Mouse (Mus musculus): ENCODE data around the gene Fam83g. TPM values are rescaled to one million over a fixed set of nuclear protein-coding genes. Genes with fewer than 3 reads are reported as not detected.

Fam83g gene
- 0.93 TPM for polyA plus RNA-seq (2014; fragmentation: Illumina TruSeq; extraction: RNeasy Lipid Tissue Mini Kit (QIAGEN cat#74804); ENCODE audit: low replicate concordance)

DNA sequence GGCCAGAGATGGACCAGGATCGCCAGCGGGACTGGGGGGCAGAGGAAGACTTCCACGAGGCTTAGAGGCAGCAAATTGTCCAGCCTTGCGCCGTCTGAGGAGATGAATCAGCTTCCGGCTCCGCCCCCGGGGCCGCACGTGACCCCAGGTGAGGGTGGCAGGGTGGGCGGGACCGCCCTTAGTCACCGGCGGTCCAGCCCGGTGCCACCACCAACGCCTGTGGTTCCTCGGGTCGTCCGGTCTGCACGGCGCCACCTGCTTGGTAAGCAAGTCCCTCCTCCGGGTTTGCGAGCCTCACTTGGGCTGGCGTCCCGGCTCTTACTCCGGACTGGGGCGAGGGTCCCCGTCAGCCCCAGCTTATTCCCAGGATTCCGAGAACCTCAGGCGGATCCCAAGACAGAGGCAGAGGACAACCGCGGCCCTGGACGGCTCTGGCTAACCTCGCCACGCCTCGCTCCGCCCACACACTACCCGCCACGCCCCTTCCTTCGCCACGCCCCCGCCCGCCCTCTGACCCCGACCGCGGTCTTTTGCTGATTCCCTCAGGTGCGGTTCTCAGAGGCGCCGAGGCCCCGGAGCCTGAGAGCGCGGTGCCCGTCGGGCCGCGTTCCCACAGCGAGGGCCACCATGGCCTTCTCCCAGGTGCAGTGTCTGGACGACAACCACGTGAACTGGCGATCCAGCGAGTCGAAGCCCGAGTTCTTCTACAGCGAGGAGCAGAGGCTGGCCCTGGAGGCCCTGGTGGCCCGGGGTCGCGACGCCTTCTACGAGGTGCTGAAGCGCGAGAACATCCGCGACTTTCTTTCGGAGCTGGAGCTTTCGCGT, at the start of gene Fam83g:
Fam83g (plus strand) TSS at position 185 of the 825 bp plus-strand sequence.

DNA sequence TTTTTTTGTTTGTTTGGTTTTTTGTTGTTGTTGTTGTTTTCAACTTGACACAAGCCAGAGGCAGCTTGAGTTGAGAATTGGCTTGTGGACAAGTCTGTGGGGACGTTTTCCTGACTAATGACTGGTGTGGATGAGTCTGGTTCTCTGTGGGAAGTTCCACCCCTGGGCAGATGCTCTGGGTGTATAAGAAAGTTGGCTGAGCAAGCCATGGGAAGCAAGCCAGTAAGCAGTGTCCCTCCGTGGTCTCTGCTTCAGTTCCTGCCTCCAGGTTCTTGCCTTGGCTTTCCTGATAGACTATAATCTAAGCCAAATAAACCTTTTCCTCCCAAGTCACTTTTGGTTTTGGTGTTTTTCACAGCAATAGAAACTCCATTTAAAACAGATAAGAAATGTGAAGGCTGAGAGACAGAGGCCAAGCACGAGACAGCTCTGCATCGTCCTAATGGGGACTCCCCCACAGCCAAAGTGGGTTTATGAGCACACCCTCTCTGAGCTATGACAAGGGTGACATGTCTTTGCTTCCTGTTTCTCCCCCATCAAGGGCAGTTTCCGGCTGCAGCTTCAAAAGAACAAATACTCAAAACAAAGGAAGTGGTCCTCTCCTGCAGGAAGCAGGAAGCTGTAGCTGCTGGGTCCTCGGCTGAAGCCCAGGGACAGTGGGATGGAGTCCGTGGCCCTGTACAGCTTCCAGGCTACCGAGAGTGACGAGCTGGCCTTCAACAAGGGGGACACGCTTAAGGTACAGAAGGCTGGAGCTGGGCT, 31.0 kb upstream of the Fam83g start, which contains the start of gene Grap:
Grap (plus strand) TSS at position 580 of the 762 bp plus-strand sequence.

DNA sequence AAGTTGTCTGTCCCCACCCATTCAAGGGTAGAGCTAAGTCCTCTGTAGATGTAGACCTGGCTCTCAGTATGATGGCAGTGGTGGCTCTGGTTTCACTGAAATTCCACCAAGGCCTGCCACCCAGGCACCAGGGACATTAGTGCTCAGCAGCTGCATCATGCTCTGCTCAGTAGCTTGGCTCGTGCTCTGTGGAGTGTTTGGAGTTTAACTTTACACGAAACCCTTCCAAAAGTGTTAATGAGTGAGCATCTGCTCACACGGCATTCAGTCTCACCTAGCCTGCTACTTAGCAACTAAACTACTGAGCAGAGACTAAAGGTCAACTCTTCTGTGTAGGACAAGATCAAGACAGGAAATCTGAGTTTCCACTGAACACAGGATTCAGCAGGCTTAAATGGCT, 36.7 kb downstream of the Fam83g start, which contains the start of gene Slc5a10:
Slc5a10 (minus strand) TSS at position 191 of the 400 bp plus-strand sequence.

Other genes starting within 250 kb of the Fam83g start
- not detected for gene Rnf112, start 230.0 kb upstream of the Fam83g start, polyA plus RNA-seq (2014; fragmentation: Illumina TruSeq; extraction: RNeasy Lipid Tissue Mini Kit (QIAGEN cat#74804); ENCODE audit: low replicate concordance)
- not detected for gene Mfap4, start 198.7 kb upstream of the Fam83g start, polyA plus RNA-seq (2014; fragmentation: Illumina TruSeq; extraction: RNeasy Lipid Tissue Mini Kit (QIAGEN cat#74804); ENCODE audit: low replicate concordance)
- 0.26 TPM for gene Mapk7, start 189.7 kb upstream of the Fam83g start, polyA plus RNA-seq (2014; fragmentation: Illumina TruSeq; extraction: RNeasy Lipid Tissue Mini Kit (QIAGEN cat#74804); ENCODE audit: low replicate concordance)
- gene B9d1, start 178.9 kb upstream of the Fam83g start, polyA plus RNA-seq (2014; fragmentation: Illumina TruSeq; extraction: RNeasy Lipid Tissue Mini Kit (QIAGEN cat#74804); ENCODE audit: low replicate concordance), result not detected
- gene Epn2, start 104.4 kb upstream of the Fam83g start, polyA plus RNA-seq (2014; fragmentation: Illumina TruSeq; extraction: RNeasy Lipid Tissue Mini Kit (QIAGEN cat#74804); ENCODE audit: low replicate concordance), result 5.1 TPM
- gene Grap, start 30.8 kb upstream of the Fam83g start, polyA plus RNA-seq (2014; fragmentation: Illumina TruSeq; extraction: RNeasy Lipid Tissue Mini Kit (QIAGEN cat#74804); ENCODE audit: low replicate concordance), result not detected
- gene Slc5a10, start 36.7 kb downstream of the Fam83g start, polyA plus RNA-seq (2014; fragmentation: Illumina TruSeq; extraction: RNeasy Lipid Tissue Mini Kit (QIAGEN cat#74804); ENCODE audit: low replicate concordance), result not detected
- 25.5 TPM for gene Prpsap2, start 78.0 kb downstream of the Fam83g start, polyA plus RNA-seq (2014; fragmentation: Illumina TruSeq; extraction: RNeasy Lipid Tissue Mini Kit (QIAGEN cat#74804); ENCODE audit: low replicate concordance)
- 31.9 TPM for gene Ulk2, start 171.0 kb downstream of the Fam83g start, polyA plus RNA-seq (2014; fragmentation: Illumina TruSeq; extraction: RNeasy Lipid Tissue Mini Kit (QIAGEN cat#74804); ENCODE audit: low replicate concordance)
- gene Akap10, start 246.2 kb downstream of the Fam83g start, polyA plus RNA-seq (2014; fragmentation: Illumina TruSeq; extraction: RNeasy Lipid Tissue Mini Kit (QIAGEN cat#74804); ENCODE audit: low replicate concordance), result 28.0 TPM